Mouse (Mus musculus): ENCODE measurements at regions not wholly inside any gene's neighbourhood (a gene's known extent, or its start where the extent isn't known, plus 50 kb on each side); places are given as distances from the start of the nearest gene placed in this dataset.

DNA sequence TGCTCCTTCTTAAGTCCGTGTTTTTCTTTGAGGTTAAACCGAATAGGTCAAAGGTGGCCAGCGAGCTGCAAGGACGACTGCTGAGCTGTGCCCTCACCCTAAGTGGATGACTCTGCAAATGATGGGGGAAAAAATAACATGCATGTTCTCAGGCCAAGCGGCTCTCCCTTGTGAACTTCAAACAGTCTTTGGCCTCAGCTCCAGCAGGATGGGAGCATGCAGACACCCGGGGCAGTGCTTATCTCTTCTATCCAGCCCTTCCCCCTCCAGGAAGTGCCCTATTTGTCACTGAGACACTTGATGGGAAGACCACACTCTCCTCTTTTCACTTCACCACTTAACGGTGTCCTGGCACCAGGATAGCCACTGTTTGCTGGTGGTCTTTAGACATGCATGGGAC lies 157.3 kb upstream of the Serp2 start:
- H3K36me3 ChIP-seq (ENCODE audit: control insufficient read depth, insufficient read depth, low read length) = no peaks in the 10 kb centered on the region
- peaks cover 17% of the 10 kb centered on the region for H3K4me1 ChIP-seq (replicated peaks; ENCODE audit: control insufficient read depth, insufficient read depth, low read length)
- 14% methylated on average over 7 of the region's 7 CpGs for WGBS
- H3K4me2 ChIP-seq = no peak overlapping the region
- ATAC-seq (replicated peaks; ENCODE audit: low FRiP score) (peak; percentile 60), DNase-seq (ENCODE audit: low spot score) (no peak)
- H3K4me3 ChIP-seq (ENCODE audit: low read depth, low read length) = no peak overlapping the region
- 0 out of 2 replicates have a peak overlapping the region, but pooled peaks have one; percentile 6 for H3K9ac ChIP-seq (ENCODE audit: low read depth, low read length)
- no peaks in the 10 kb centered on the region for H3K27me3 ChIP-seq (replicated peaks; ENCODE audit: control insufficient read depth, insufficient read depth, low read length)
- no peak overlapping the region for H3K27ac ChIP-seq (ENCODE audit: low read depth, low read length)
- H3K9me3 ChIP-seq (ENCODE audit: control insufficient read depth, low read length) = no peaks in the 10 kb centered on the region

DNA sequence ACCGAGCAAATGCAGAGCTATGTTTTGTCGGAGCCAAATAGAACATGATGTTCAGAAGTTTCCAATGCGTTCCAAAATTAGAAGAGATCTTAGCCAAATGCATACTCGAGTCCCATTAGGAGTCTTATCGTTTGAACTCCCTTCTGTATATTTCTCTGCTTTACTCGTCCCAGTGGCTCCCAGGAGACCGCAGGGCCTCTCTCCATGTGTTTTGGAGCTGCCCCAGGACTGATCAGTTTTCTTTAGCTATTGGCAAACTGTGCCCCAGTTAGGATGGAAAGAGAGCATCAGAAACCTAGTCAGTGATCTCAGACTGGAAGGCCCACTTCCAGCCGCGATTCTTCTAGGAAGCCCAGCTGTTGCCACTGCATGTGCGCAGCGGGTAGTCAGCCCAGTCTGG lies 152.0 kb upstream of the Serp2 start:
- H3K36me3 ChIP-seq (ENCODE audit: control insufficient read depth, insufficient read depth, low read length) = no peaks in the 10 kb centered on the region
- H3K9me3 ChIP-seq (ENCODE audit: control insufficient read depth, low read length) = no peaks in the 10 kb centered on the region
- no peaks in the 10 kb centered on the region for H3K27me3 ChIP-seq (replicated peaks; ENCODE audit: control insufficient read depth, insufficient read depth, low read length)
- 83% methylated on average over 11 of the region's 11 CpGs for WGBS
- H3K9ac ChIP-seq (ENCODE audit: low read depth, low read length) = no peak overlapping the region
- no peak overlapping the region for H3K4me3 ChIP-seq (ENCODE audit: low read depth, low read length)
- no peak for DNase-seq (ENCODE audit: low spot score)
- H3K4me2 ChIP-seq = no peak overlapping the region
- H3K4me1 ChIP-seq (replicated peaks; ENCODE audit: control insufficient read depth, insufficient read depth, low read length) = peaks cover 3% of the 10 kb centered on the region
- ATAC-seq (replicated peaks; ENCODE audit: low FRiP score) = no peak
- no peak overlapping the region for H3K27ac ChIP-seq (ENCODE audit: low read depth, low read length)

DNA sequence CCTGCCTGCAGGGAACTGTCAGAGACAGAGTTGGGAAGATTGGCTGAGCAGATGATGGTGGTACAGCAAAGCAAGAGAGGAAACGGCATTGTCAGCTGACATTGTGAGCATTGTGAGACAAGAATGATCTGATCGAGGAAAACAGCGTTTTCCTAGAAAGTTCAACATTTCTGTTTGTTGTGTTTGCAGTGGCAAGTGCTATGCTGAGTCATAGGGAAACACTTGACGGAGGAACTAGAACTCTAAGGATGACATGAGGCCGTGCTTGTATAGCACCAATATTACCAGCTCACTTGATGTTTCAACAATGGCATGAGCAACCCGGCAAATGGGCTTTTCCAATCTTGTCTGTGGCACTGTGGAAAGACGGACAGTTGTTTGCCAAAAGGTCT lies 146.7 kb upstream of the Serp2 start:
- Histone ChIP-seq H3K27me3 (replicated peaks; ENCODE audit: control insufficient read depth, insufficient read depth, low read length) (no peaks in the 10 kb centered on the region), H3K9ac (ENCODE audit: low read depth, low read length) (no peak overlapping the region), H3K9me3 (ENCODE audit: control insufficient read depth, low read length) (no peaks in the 10 kb centered on the region), H3K4me2 (no peak overlapping the region), H3K4me1 (replicated peaks; ENCODE audit: control insufficient read depth, insufficient read depth, low read length) (peaks cover 25% of the 10 kb centered on the region), H3K4me3 (ENCODE audit: low read depth, low read length) (no peak overlapping the region), H3K36me3 (ENCODE audit: control insufficient read depth, insufficient read depth, low read length) (no peaks in the 10 kb centered on the region), H3K27ac (ENCODE audit: low read depth, low read length) (no peak overlapping the region)
- DNase-seq (ENCODE audit: low spot score) (no peak), ATAC-seq (replicated peaks; ENCODE audit: low FRiP score) (no peak)
- WGBS = 63% methylated on average over 7 of the region's 7 CpGs

DNA sequence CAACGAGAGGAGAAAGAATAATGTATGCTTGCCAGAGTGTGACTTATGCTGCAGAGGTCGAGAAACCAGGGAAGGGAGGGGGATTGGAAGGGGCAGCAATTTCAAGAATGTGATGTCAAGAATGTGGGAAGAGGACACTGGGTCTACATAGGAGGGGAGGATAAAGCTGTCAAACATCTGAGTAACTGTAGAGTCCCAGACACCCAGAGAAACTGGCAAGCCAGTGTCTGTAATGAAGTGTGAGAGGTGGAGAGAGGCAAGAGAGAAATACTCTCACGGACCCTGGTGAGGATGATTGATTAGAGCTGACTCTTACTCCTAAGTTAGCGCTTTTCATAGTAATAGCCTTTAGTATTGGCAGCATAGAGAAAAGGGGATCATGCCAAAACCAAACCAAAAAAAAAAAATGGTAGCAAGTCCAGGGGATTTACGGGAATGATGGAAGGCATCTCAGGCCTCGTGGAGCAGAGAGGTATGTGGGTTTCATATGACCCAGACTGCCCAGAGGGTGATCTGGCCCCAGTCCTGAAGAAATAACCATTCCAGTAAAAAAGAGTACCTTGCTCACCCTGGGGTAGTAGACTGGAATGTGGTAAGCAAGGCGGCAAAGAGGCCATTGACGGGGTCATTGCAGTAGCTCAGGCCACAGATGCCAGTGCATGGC lies 146.2 kb upstream of the Serp2 start:
- Histone ChIP-seq H3K4me2 (no peak overlapping the region), H3K9me3 (ENCODE audit: control insufficient read depth, low read length) (no peaks in the 10 kb centered on the region), H3K9ac (ENCODE audit: low read depth, low read length) (no peak overlapping the region), H3K27me3 (replicated peaks; ENCODE audit: control insufficient read depth, insufficient read depth, low read length) (no peaks in the 10 kb centered on the region), H3K27ac (ENCODE audit: low read depth, low read length) (no peak overlapping the region), H3K36me3 (ENCODE audit: control insufficient read depth, insufficient read depth, low read length) (no peaks in the 10 kb centered on the region), H3K4me1 (replicated peaks; ENCODE audit: control insufficient read depth, insufficient read depth, low read length) (peaks cover 29% of the 10 kb centered on the region), H3K4me3 (ENCODE audit: low read depth, low read length) (no peak overlapping the region)
- WGBS = 53% methylated on average over 8 of the region's 8 CpGs
- ATAC-seq (replicated peaks; ENCODE audit: low FRiP score) (no peak), DNase-seq (ENCODE audit: low spot score) (no peak)

DNA sequence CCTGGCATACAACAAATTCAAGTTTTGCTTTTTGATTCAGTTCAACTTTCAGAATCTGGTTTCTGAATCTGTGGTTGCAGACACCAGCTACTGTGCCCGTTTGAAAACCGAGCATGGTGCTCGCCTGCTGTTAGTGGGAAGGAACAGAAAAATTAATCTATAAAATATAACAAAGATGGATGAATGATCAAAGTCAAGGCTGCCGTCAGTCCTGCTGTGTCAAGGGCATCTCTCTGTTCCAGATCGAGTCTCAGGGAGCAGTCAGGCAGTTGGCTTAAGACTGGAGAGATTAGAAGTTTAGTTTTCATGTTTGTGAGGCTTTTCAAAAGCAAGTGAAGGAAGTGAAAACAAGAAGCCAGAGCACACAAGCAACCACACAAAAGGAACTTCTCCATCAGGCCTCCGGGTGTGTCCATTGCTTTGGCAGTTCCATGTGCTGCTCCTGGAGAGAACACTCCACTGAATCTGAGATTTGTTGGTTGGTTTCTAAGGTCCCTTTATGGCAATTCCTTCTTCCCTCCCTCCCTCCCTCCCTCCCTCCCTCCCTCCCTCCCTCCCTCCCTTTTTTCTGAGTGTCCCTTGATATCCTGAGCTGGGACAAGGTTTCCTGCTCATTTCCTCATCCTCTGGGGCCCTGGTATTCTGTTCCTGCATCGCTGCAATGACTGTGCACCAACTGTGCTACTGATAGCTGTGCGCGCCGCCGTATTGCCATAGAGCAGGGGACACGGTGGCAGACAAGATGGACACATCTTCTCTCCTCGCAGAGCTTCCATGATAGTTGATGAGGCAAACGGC lies 145.4 kb upstream of the Serp2 start:
- Histone ChIP-seq H3K27ac (ENCODE audit: low read depth, low read length) (no peak overlapping the region), H3K4me3 (ENCODE audit: low read depth, low read length) (no peak overlapping the region), H3K36me3 (ENCODE audit: control insufficient read depth, insufficient read depth, low read length) (no peaks in the 10 kb centered on the region), H3K9me3 (ENCODE audit: control insufficient read depth, low read length) (no peaks in the 10 kb centered on the region), H3K4me1 (replicated peaks; ENCODE audit: control insufficient read depth, insufficient read depth, low read length) (peaks cover 29% of the 10 kb centered on the region), H3K4me2 (no peak overlapping the region), H3K27me3 (replicated peaks; ENCODE audit: control insufficient read depth, insufficient read depth, low read length) (no peaks in the 10 kb centered on the region), H3K9ac (ENCODE audit: low read depth, low read length) (no peak overlapping the region)
- WGBS = 38% methylated on average over 14 of the region's 14 CpGs
- DNase-seq (ENCODE audit: low spot score) (no peak), ATAC-seq (replicated peaks; ENCODE audit: low FRiP score) (no peak; the same call in 1 of the 2 replicates)

DNA sequence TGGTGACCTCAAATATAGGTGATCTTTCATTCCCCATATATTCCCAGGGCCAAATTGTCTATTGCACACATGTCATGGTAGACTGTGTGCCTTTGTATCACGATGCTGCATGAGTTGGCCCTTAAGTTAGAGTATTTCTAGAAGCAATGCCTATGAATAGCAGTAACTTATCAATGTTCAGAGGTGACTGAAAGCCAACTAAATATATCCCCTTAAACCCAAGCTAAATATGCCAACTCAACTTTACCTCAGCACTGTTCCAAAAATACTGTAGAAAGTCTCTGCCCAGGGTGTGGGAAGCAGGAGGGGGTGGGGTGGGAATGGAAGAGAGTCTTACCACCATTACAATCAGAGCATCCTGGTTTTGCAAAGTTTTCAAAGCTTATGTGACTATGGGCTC lies 144.6 kb upstream of the Serp2 start:
- 65% methylated on average over 1 of the region's 1 CpGs for WGBS
- no peak for DNase-seq (ENCODE audit: low spot score)
- Histone ChIP-seq H3K9ac (ENCODE audit: low read depth, low read length) (no peak overlapping the region), H3K4me1 (replicated peaks; ENCODE audit: control insufficient read depth, insufficient read depth, low read length) (peaks cover 34% of the 10 kb centered on the region), H3K4me3 (ENCODE audit: low read depth, low read length) (no peak overlapping the region), H3K36me3 (ENCODE audit: control insufficient read depth, insufficient read depth, low read length) (no peaks in the 10 kb centered on the region), H3K27ac (ENCODE audit: low read depth, low read length) (no peak overlapping the region), H3K4me2 (no peak overlapping the region), H3K9me3 (ENCODE audit: control insufficient read depth, low read length) (no peaks in the 10 kb centered on the region), H3K27me3 (replicated peaks; ENCODE audit: control insufficient read depth, insufficient read depth, low read length) (no peaks in the 10 kb centered on the region)
- no peak for ATAC-seq (replicated peaks; ENCODE audit: low FRiP score)

DNA sequence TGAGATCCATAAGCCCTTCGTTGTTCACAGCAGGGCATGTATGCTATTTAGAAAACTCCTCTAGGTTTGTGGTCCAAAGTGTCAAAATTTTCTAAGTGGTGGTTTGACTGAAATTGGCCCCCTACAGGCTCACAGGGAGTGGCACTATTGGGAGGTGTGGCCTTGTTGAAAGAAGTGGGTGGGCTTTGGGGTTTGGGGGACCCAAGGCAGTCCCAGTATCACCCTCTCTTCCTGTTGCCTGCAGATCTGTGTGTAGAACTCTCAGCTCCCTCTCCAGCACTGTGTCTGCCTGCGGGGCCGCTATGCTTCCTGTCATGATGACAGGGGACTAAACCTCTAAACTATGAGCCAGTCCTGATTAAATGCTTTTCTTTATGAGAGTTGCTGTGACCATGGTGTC lies 144.1 kb upstream of the Serp2 start:
- Histone ChIP-seq H3K27ac (ENCODE audit: low read depth, low read length) (no peak overlapping the region), H3K4me1 (replicated peaks; ENCODE audit: control insufficient read depth, insufficient read depth, low read length) (peaks cover 39% of the 10 kb centered on the region), H3K9ac (ENCODE audit: low read depth, low read length) (no peak overlapping the region), H3K36me3 (ENCODE audit: control insufficient read depth, insufficient read depth, low read length) (no peaks in the 10 kb centered on the region), H3K27me3 (replicated peaks; ENCODE audit: control insufficient read depth, insufficient read depth, low read length) (no peaks in the 10 kb centered on the region), H3K9me3 (ENCODE audit: control insufficient read depth, low read length) (no peaks in the 10 kb centered on the region), H3K4me2 (no peak overlapping the region), H3K4me3 (ENCODE audit: low read depth, low read length) (no peak overlapping the region)
- DNase-seq (ENCODE audit: low spot score) (no peak), ATAC-seq (replicated peaks; ENCODE audit: low FRiP score) (no peak)
- whole genome bisulfite sequencing = 56% methylated on average over 3 of the region's 3 CpGs

DNA sequence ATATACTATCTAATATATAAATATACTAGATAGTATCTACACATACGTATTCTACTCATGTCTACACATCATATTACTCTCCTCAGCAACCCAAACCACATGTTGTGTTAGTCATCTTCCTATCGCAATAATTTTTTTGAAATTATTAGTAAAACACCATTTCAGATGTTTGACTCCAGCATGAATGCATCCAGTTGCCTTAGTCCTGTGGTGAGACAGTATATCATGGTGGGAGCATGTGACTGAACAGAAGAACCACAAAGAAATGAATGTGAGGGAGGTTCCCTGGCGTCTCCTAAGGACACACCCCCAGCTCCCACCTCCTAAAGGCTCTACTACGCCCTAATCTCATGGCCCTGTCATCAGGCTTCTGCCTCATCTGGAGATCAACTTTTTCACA lies 143.5 kb upstream of the Serp2 start:
- Histone ChIP-seq H3K9ac (ENCODE audit: low read depth, low read length) (no peak overlapping the region), H3K36me3 (ENCODE audit: control insufficient read depth, insufficient read depth, low read length) (no peaks in the 10 kb centered on the region), H3K4me2 (no peak overlapping the region)

More for the DNA sequence above, 143.5 kb upstream of the Serp2 start:
- H3K4me3 ChIP-seq (ENCODE audit: low read depth, low read length) = no peak overlapping the region
- peaks cover 43% of the 10 kb centered on the region for H3K4me1 ChIP-seq (replicated peaks; ENCODE audit: control insufficient read depth, insufficient read depth, low read length)
- H3K27ac ChIP-seq (ENCODE audit: low read depth, low read length) = no peak overlapping the region
- H3K9me3 ChIP-seq (ENCODE audit: control insufficient read depth, low read length) = no peaks in the 10 kb centered on the region
- no peaks in the 10 kb centered on the region for H3K27me3 ChIP-seq (replicated peaks; ENCODE audit: control insufficient read depth, insufficient read depth, low read length)
- WGBS = 64% methylated on average over 4 of the region's 4 CpGs
- ATAC-seq (replicated peaks; ENCODE audit: low FRiP score) (peak; percentile 29; the same call in 1 of the 2 replicates), DNase-seq (ENCODE audit: low spot score) (no peak)

Measured in liver, embryonic 11.5 days (tissue).